Mouse (Mus musculus) heart, postnatal 0 days (tissue): ENCODE measurements around the gene Ddx49. TPM values are rescaled to one million over a fixed set of nuclear protein-coding genes. Genes with fewer than 3 reads are reported as not detected.

ENCODE experiments used
- ATAC-seq: fragments of 200-750 bp; cut with Nextera tagmentation; 2 replicates; pipeline ENCODE4 v1.8.0; 2017; ENCODE audit warnings: low read depth, moderate number of reproducible peaks, moderate library complexity; ENCODE audit not compliant: insufficient read depth
- DNase-seq: peaks from one replicate; pipeline ENCODE4 v3.0.0-alpha.2; 2016; ENCODE audit warnings: low spot score
- H3K27ac ChIP-seq: fragments of 300-500 bp; sonication (generic); 2 replicates; pipeline ENCODE4 v1.5.1; 2014; ENCODE audit warnings: low read depth, mild to moderate bottlenecking
- H3K27me3 ChIP-seq: fragments of 300-500 bp; sonication (generic); 2 replicates; pipeline ENCODE4 v1.6.1; 2014; ENCODE audit warnings: low read length, mixed read lengths; ENCODE audit not compliant: control insufficient read depth, insufficient read depth
- H3K36me3 ChIP-seq: fragments of 300-500 bp; sonication (generic); replicated peaks from 2 replicates; pipeline ENCODE4 v1.6.1; 2014; ENCODE audit warnings: low read length, mixed read lengths; ENCODE audit not compliant: control insufficient read depth, insufficient read depth
- H3K4me1 ChIP-seq: fragments of 300-500 bp; sonication (generic); 2 replicates; pipeline ENCODE4 v1.6.1; 2014; ENCODE audit warnings: antibody characterized with exemption; ENCODE audit not compliant: control insufficient read depth, insufficient read depth
- H3K4me2 ChIP-seq: fragments of 300-500 bp; sonication (generic); 2 replicates; pipeline ENCODE4 v1.6.1; 2014; ENCODE audit warnings: low read depth, mild to moderate bottlenecking, low read length, moderate library complexity
- H3K4me3 ChIP-seq: fragments of 300-500 bp; sonication (generic); 2 replicates; pipeline ENCODE4 v1.5.1; 2014; ENCODE audit warnings: low read depth, low read length
- H3K9ac ChIP-seq: fragments of 300-500 bp; sonication (generic); replicated peaks from 2 replicates; pipeline ENCODE4 v1.6.1; 2014; ENCODE audit warnings: low read depth, low read length, mixed read lengths
- H3K9me3 ChIP-seq: fragments of 300-500 bp; sonication (generic); replicated peaks from 2 replicates; pipeline ENCODE4 v1.6.1; 2016; ENCODE audit warnings: low read length; ENCODE audit not compliant: control insufficient read depth
- CTCF ChIP-seq: IDR thresholded peaks from 2 replicates; pipeline ENCODE4 v1.5.1; 2016; ENCODE audit warnings: antibody characterized with exemption, control low read depth, low read depth
- EP300 ChIP-seq: IDR thresholded peaks from 2 replicates; pipeline ENCODE4 v1.6.1; 2016; ENCODE audit warnings: antibody characterized with exemption, low read depth
- WGBS: fragments of 180-500 bp; shearing (Covaris S2); extraction: QIAGEN DNeasy Blood & Tissue Kit; methylation state at CpG from one replicate; pipeline ENCODE4 v1.1.7; 2014; 5-methylcytosine and 5-hydroxymethylcytosine counted together
- polyA plus RNA-seq: library from polyadenylated mRNA; unstranded; fragments of >200 nt; fragmentation: Nextera tagmentation; extraction: Ambion mirVana; gene quantifications from 2 replicates; pipeline ENCODE4 v1.2.1, GENCODE M21; 2015
- total RNA-seq: library from RNA; depleted of rRNA; stranded (reverse); fragments of >200 nt; gene quantifications from 2 replicates; pipeline ENCODE4 v1.2.3, GENCODE M21; 2014; ENCODE audit warnings: low replicate concordance

Ddx49 gene
- total and polyA plus RNA-seq, 2 experiments from 2014 or later = 26.7 to 33.1 TPM

DNA sequence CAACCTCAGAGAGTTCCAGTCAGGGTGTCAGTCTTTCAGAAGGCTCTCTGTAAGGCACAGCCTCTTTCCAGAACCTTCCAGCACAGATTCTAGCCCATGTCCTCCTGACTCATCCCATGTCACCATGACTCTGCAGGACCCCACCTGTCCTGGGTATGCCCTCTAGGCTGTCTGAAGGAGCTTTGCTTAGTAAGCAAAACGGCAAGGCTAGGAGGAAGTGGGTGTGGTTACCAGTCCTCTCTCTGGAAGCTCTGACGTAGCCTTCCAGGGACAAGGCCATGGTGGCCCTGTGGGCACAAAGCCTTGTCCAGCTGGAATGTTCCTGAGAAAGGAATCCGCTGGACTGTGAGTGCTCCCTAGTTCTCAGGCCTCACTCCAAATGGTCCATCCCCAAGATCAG is 29.3 kb downstream of the Ddx49 start:
- Histone ChIP-seq H3K27me3 (no peaks in the 10 kb centered on the region), H3K36me3 (no peaks in the 10 kb centered on the region), H3K27ac (no peak overlapping the region), H3K9ac (no peak overlapping the region), H3K4me3 (no peak overlapping the region), H3K4me1 (peaks cover 7% of the 10 kb centered on the region; the same call in 1 of the 2 replicates), H3K9me3 (no peaks in the 10 kb centered on the region), H3K4me2 (no peak overlapping the region)
- ATAC-seq (peak; percentile 26; the same call in 1 of the 2 replicates), DNase-seq (no peak)
- no peak for TF ChIP-seq CTCF
- TF ChIP-seq EP300 = no peak
- 49% methylated on average over 3 of the region's 3 CpGs for WGBS

DNA sequence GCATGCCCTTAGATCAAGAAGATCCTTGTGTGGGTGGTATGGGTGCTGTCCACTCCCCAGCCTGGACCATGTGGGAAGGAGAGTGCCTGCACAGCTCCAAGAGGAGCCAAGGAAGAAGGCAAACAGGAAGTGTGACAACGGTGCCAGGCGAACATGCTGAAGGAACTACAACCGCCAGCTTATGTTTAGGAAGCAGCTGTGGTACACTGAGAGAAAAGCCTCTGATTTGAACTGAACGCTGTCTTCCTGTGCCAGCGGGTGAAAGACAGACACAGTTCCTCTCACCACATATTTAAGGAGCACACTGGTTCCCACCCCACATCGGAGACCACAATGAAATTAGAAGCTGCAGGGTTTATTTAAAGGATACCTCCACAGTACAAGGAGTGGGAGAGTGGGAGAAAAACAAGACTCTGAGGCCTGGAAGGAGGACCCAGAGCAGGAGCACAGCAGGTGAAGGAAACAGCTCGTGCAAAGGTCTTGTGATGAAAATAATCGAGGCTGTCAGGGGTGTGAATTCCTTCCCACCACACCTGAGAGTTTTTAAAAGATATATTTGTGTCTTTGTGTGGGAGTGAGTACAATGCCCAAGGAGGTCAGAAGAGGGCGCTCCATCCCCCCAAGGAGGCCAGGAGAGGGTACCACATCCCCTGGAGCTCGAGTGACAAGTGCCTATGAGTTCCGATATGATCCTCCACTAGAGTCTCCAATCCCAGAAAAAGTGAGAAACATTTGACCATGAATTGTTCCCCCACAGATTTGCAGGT is 33.3 kb downstream of the Ddx49 start:
- Histone ChIP-seq H3K27me3 (no peaks in the 10 kb centered on the region), H3K36me3 (peaks cover 17% of the 10 kb centered on the region), H3K27ac (0 out of 2 replicates have a peak overlapping the region, but pooled peaks have one; percentile 15), H3K4me2 (no peak overlapping the region), H3K9me3 (no peaks in the 10 kb centered on the region), H3K4me3 (no peak overlapping the region), H3K9ac (no peak overlapping the region), H3K4me1 (peaks cover 7% of the 10 kb centered on the region; the same call in 1 of the 2 replicates)
- DNase-seq (no peak), ATAC-seq (peak; percentile 12; the same call in 1 of the 2 replicates)
- WGBS = 46% methylated on average over 11 of the region's 11 CpGs
- TF ChIP-seq EP300 = no peak
- peak; percentile 43 for TF ChIP-seq CTCF

DNA sequence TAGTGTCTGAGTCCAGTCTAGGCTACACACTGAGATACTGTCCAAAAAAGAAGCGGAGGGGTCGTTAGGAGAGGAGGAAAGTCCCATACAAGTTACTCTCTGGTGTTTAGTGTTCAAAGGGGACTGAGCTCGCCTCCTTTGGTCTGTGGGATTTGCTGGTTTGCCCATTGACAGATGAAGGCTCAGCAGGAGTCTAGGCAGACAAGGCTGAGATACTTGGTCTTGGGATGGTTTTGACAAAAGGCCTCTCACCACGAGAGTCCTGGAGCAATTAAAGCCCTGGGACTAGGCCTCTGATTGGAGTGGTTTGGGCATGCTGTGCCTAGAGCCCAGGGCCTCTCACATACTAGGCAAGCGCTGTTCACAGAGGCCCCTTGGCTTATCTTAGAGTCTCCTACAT is 34.0 kb downstream of the Ddx49 start:
- H3K27ac ChIP-seq = peak overlapping the region; percentile 15; the same call in 1 of the 2 replicates
- peaks cover 21% of the 10 kb centered on the region for H3K36me3 ChIP-seq
- no peak for ATAC-seq
- 65% methylated on average over 5 of the region's 5 CpGs for WGBS
- TF ChIP-seq EP300 (no peak), CTCF (no peak)
- no peaks in the 10 kb centered on the region for H3K9me3 ChIP-seq
- H3K4me1 ChIP-seq = peaks cover 7% of the 10 kb centered on the region; the same call in 1 of the 2 replicates
- H3K9ac ChIP-seq = no peak overlapping the region
- DNase-seq = no peak
- no peak overlapping the region for H3K4me3 ChIP-seq
- H3K27me3 ChIP-seq = no peaks in the 10 kb centered on the region
- no peak overlapping the region for H3K4me2 ChIP-seq

DNA sequence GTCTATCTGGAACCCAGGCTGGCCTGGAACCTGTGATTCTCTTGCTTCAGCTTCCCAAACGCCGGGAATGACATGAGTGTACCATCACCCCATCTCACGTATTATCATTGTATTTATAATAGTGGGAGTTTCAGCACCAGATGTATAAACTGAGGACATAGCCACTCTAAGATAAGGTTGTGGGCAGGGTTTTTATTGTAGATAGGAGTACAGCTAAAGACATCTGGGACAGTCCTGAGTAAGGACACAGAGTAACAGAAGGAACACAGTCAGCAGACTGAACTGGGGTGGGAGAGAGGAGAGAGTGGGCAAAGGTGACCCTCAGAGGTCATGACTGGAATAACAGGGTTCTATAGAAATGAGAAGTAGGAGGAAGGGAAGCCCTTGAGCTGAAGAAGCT is 34.6 kb downstream of the Ddx49 start:
- Histone ChIP-seq H3K9ac (no peak overlapping the region), H3K9me3 (no peaks in the 10 kb centered on the region), H3K36me3 (peaks cover 27% of the 10 kb centered on the region), H3K27me3 (no peaks in the 10 kb centered on the region), H3K27ac (no peak overlapping the region), H3K4me2 (no peak overlapping the region), H3K4me3 (no peak overlapping the region), H3K4me1 (peaks cover 6% of the 10 kb centered on the region; the same call in 1 of the 2 replicates)
- TF ChIP-seq EP300 (no peak), CTCF (no peak)
- DNase-seq (no peak), ATAC-seq (no peak)
- 76% methylated on average over 3 of the region's 3 CpGs for WGBS

DNA sequence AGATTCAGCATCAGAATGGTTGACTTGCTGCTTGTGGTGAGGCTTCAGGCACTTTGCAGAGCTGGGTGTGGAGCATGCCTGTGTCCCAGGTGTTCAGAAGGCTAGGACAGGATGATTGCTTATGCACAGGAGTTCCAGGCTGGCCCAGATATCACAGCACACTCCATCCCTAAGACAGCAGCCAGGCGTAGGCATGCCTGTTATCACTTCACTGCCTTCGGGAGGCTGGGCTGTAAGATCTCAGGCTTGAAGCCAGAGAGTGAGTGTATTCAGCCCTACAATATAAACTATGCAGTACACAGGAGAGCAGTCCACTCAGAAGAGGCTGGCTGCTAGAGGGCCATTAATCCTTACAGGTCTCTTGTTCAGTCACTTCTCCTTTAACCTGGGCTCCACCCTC is 43.2 kb downstream of the Ddx49 start:
- Histone ChIP-seq H3K9ac (no peak overlapping the region), H3K4me1 (peaks cover 13% of the 10 kb centered on the region), H3K27me3 (no peaks in the 10 kb centered on the region), H3K4me2 (no peak overlapping the region), H3K27ac (peak overlapping the region; percentile 79), H3K4me3 (no peak overlapping the region), H3K36me3 (peaks cover 88% of the 10 kb centered on the region), H3K9me3 (no peaks in the 10 kb centered on the region)
- no peak for DNase-seq
- ATAC-seq = peak; percentile 74
- 28% methylated on average over 2 of the region's 2 CpGs for WGBS
- TF ChIP-seq CTCF = no peak

DNA sequence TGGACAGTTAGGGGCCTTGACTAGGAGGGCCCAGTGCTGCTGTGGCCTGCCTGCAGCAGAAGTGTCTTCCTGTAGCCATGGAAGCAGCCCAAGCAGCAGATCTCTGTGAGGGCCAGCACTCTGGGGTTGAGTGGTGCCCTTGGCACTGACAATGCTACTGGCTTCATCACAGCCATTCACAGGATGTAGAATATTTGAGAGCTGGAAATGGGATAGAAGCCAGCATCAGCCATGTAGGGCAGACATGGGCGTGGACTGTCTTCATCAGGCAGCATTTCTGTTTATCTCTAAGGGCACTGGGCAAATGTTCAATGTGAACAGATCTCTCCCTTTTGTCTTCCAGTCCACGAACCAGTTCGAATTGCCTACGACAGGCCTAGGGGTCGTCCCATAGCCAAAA is 43.7 kb downstream of the Ddx49 start:
- peak; percentile 87 for DNase-seq
- H3K36me3 ChIP-seq = peaks cover 89% of the 10 kb centered on the region
- peak; percentile 87 for ATAC-seq
- H3K27ac ChIP-seq = peak overlapping the region; percentile 79
- TF ChIP-seq EP300 = no peak
- no peak for TF ChIP-seq CTCF
- no peak overlapping the region for H3K9ac ChIP-seq
- no peaks in the 10 kb centered on the region for H3K9me3 ChIP-seq
- no peak overlapping the region for H3K4me2 ChIP-seq
- H3K4me3 ChIP-seq = no peak overlapping the region
- WGBS = 43% methylated on average over 5 of the region's 5 CpGs
- H3K27me3 ChIP-seq = no peaks in the 10 kb centered on the region
- H3K4me1 ChIP-seq = peaks cover 13% of the 10 kb centered on the region
